Mouse (Mus musculus): ENCODE results near the gene Jarid2.

The Jarid2 gene

DNA sequence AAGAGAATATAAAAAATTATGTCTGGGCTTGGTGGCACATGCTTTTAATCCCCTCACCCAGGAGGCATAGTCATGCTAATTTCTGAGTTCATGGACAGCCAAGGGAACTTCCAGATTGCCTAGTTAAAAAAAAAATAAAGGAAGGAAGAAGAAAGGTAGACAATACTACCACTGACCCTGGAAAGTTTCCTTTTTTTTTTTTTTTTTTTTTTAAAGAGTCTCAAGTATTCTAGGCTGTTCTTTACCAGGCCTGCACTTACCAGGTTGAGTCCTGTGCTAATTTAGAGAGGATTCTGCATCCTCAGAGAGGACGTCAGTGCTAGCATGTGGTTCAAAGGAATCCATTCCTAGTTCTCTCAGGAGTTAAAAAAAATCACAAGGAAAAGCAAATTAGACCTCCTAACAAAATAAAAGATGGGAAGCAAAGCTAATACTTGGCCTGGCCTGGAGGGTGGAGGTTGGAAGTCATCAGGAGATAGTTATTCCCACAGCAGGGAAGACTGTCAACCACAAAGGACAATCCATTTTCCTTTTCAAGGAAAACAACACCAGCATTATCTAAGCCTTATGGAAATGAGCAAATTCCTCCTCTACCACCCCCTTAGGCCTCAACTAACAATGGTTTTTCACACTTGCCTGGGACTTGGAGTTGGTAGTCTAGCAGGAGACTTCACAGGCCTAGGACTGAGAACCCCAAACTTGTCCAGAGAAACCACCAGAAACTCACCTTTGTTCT is 961 bp upstream of the Jarid2 start:
- no peak for DNase-seq (ENCODE audit: extremely low spot score, low read depth, low spot score)

GRCm38 (mm10) chr13:44730146-44730864 is 1.0 kb downstream of the Jarid2 start:
- peak; percentile 96 for DNase-seq (ENCODE audit: extremely low spot score, low read depth, low spot score)

DNA sequence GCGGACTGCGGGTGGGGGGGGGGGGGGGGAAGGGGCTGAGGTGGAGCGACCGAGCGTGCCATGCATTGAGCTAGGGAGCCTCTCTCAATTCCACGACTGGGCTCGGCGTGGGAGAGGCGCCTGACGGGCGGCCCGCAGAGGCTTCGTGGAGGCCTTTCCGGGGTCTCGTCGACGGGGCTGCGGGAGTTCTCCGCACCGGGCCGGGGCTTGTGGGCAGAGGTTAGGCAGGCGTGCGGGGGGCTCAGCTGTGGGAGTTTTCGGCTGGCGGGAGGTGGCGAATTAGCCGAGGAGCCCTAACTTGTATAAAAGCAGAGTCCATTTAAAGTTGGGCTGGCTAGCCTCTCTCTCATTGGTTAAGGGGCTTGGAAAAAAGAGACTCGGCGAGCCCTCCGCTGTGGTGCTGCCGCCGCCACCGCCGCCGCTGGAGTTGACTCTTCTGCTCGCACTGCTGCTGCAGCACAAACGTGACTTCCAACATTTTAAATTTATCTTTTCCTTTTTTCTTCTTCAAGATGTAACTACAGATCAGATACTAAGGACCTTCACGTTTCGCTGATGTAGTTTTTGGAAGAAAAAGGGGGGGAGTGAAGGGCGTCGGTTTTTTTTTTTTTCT is 1.8 kb downstream of the Jarid2 start:
- DNase-seq (ENCODE audit: extremely low spot score, low read depth, low spot score), result no peak

DNA sequence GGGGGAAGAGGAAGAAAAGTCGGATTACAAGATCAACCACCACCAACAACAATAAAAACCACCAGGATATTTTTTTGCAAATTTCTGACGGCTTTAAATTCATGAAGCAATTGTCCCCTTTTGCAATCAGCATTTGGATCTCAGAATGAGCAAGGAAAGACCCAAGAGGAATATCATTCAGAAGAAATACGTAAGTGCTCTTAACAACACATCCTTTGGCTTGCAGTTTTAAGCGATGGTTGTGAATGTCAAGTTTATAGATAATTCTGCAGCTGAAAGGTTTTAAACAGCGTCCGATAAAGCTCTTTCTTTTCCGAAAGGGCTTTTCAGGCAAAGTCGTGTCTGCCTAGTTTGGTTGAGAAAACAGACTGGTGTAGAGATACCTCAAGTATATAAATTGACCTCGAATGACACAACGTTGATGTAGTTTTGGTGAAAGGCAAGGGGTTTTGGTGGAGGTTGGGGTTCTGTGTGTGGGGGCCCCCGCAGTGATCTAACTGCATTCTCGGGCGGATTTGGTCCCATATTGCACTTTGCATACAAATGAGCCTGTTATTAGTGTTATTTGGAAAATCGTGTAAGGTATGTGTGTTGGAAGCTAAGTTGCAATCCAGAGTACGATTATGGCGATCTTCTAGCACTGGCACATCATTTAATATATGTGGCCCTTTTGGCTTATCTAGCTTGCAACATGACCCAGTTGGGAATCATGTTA is 2.6 kb downstream of the Jarid2 start:
- DNase-seq (ENCODE audit: extremely low spot score, low read depth, low spot score), result no peak

GRCm38 (mm10) chr13:44732442-44732974 is 3.2 kb downstream of the Jarid2 start:
- no peak for DNase-seq (ENCODE audit: extremely low spot score, low read depth, low spot score)

GRCm38 (mm10) chr13:44733036-44733372 is 3.7 kb downstream of the Jarid2 start:
- DNase-seq (ENCODE audit: extremely low spot score, low read depth, low spot score), result no peak

DNA sequence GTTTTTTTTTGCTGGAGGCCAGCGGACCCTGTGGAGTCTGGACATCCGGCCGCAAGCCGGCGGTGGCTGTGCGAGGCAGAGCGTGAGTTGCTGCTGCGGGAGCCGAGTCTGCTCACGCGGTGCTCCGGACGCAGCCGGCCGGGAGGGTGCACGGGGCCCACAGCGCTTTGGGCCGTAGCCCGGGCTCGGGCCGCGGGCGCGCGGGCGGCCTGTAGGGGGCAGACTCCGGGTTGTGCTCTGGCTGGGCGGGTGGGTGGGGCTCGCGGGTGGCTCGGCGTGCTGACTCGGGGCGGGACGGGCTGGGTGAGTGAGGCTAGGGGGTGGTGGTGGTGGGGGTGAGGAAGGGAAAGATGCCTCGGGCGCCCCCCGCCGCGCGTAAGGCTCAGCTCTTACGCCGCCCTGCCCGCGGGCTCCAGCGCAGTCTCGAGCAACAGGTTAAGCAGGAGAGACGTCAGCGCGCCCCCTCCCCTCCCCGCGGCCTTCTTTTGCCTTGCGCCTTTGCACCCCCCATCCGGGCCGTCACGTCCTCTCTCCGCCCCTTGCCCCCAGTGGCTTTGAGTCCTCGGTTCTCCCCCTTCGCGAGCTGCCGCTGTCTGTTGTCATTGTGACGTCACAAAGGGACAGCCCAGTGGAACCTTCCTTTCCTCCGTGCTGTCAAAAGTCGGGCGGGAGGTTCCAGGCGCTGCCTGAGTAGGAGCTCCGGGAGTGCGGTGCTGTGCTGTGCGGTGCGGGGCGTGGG is 4.3 kb downstream of the Jarid2 start:
- no peak for DNase-seq (ENCODE audit: extremely low spot score, low read depth, low spot score)

- DNase-seq (ENCODE audit: extremely low spot score, low read depth, low spot score), result no peak
Measured at GRCm38 (mm10) chr13:44734441-44734840, 5.2 kb downstream of the Jarid2 start.

GRCm38 (mm10) chr13:44735088-44735690 is 5.9 kb downstream of the Jarid2 start:
- DNase-seq (ENCODE audit: extremely low spot score, low read depth, low spot score), result no peak

DNA sequence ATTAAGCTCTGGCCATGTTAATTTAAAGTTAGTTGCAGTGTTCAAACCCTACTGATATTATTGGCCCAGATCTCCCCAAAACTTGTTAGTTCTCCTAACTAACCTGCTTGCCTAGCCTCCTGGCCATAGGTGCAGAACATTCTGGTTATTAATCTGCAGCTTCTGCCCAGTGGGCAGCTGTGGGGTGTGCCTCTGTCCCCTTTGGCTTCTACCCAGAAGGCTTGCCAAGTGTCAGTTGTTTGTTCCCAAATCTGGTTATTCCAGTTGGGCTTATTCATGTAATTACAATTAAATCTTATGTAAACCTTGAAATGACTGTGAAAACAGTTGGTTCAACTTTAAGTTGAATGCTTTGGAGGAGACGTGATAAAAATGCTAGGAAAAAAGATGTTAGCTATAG is 8.0 kb downstream of the Jarid2 start:
- DNase-seq (ENCODE audit: extremely low spot score, low read depth, low spot score), result no peak

DNA sequence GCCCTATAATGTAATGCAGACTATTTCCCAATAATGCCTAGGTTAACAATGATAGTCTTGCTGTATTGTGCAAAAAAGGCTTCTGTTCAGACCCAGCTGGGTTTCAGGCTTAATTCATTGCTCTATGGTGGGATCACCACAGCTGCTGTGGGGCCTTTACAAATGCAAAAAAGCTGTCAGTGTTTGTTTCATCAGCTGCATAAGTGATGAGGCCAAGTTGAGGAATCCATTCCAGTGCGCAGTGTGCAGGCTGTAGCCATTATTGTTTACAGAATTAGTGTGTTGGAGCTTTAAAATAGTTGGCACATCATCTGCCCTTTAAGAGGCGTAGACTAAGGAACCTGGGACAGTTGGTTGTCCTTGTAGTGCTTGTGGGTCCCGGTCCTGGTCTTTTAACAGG is 22.5 kb downstream of the Jarid2 start:
- DNase-seq (ENCODE audit: extremely low spot score, low read depth, low spot score), result no peak

DNA sequence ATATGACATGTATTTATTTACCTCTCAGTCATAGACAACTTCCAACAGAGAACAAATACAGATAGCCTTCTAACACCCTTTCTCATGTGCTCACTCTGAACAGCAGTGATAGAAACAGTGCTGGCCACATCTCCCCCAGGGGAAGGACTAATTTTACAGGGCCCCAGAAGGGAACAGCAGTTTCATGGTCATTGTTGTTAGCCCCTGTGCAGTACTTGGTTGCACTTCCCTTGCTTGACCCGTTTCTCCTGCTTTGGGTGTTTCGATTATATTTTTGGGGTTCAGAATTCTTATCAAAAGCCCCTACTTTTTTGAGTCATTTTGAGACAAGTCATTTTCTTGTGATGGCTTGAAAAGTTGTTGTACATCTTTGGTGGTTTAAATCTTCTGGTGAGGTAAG is 23.9 kb downstream of the Jarid2 start:
- no peak for DNase-seq (ENCODE audit: extremely low spot score, low read depth, low spot score)

GRCm38 (mm10) chr13:44755434-44755833 is 26.2 kb downstream of the Jarid2 start:
- DNase-seq (ENCODE audit: extremely low spot score, low read depth, low spot score), result no peak

GRCm38 (mm10) chr13:44758750-44759149 is 29.5 kb downstream of the Jarid2 start:
- no peak for DNase-seq (ENCODE audit: extremely low spot score, low read depth, low spot score)

GRCm38 (mm10) chr13:44760761-44761160 is 31.5 kb downstream of the Jarid2 start:
- DNase-seq (ENCODE audit: extremely low spot score, low read depth, low spot score), result no peak

DNA sequence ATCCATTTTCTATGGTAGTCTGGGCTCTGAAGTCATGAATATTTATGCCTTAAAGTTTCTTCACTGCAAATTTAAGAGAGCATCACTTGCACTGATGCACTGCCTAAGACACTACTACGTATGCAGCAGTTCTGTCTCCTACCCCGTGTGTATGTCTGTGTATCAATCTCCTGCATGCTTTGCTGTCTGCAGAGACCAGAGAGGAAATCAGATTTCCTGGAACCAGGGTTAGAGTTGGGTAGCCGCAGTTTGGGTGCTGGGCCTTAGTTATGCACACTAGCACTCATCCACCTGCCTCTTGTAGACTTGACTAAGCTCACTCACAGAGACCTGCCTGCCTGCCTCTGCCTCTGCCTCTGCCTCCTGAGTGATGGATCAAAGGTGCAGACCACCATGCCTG is 33.8 kb downstream of the Jarid2 start:
- no peak for DNase-seq (ENCODE audit: extremely low spot score, low read depth, low spot score)

GRCm38 (mm10) chr13:44767751-44768150 is 38.5 kb downstream of the Jarid2 start:
- no peak for DNase-seq (ENCODE audit: extremely low spot score, low read depth, low spot score)

- DNase-seq (ENCODE audit: extremely low spot score, low read depth, low spot score), result no peak
Measured at GRCm38 (mm10) chr13:44770808-44771605, 41.7 kb downstream of the Jarid2 start.

GRCm38 (mm10) chr13:44772816-44773215 is 43.5 kb downstream of the Jarid2 start:
- no peak for DNase-seq (ENCODE audit: extremely low spot score, low read depth, low spot score)
